Mouse (Mus musculus) left cerebral cortex, postnatal 14 days (tissue): ENCODE measurements around the gene Rpl36al. TPM values are rescaled to one million over a fixed set of nuclear protein-coding genes. Genes with fewer than 3 reads are reported as not detected.

Experiments
- DNase-seq, 2 experiments: peaks; one replicate each; pipeline ENCODE4 v3.0.0; 2021 to 2022; ENCODE audit warnings: low spot score in 2 of 2, mixed read lengths in 1 of 2
- intact Hi-C: fragments of 180-260 bp; cut with DNase I; formaldehyde crosslinking; loops from one replicate; pipeline ENCODE4 v1.15.1; 2025
- long read RNA-seq, 2 experiments: library from polyadenylated mRNA; stranded (forward); transcript quantifications; one replicate each; pipeline ENCODE4 v2.0.0; 2021
- total RNA-seq, 2 experiments: library from RNA; stranded (reverse); gene quantifications; 2 replicates each; pipeline ENCODE4 v1.2.3; 2021

Rpl36al gene
- 100 to 1,000 TPM; 172 to 191 TPM for total RNA-seq
- long read RNA-seq, experiment 1, transcript Rpl36al-201 (2 exons, 526 nt), result major isoform, 72 of 75 reads
- long read RNA-seq, experiment 1, partial matches to known transcripts, result 0 of 75 reads
- long read RNA-seq, experiment 1, other reads (novel, unspliced or antisense), result 2 of 75 reads
- long read RNA-seq, experiment 2, transcript Rpl36al-201 (2 exons, 526 nt), result major isoform, 60 of 64 reads
- long read RNA-seq, experiment 2, partial matches to known transcripts, result 0 of 64 reads
- long read RNA-seq, experiment 2, other reads (novel, unspliced or antisense), result 1 of 64 reads

DNA sequence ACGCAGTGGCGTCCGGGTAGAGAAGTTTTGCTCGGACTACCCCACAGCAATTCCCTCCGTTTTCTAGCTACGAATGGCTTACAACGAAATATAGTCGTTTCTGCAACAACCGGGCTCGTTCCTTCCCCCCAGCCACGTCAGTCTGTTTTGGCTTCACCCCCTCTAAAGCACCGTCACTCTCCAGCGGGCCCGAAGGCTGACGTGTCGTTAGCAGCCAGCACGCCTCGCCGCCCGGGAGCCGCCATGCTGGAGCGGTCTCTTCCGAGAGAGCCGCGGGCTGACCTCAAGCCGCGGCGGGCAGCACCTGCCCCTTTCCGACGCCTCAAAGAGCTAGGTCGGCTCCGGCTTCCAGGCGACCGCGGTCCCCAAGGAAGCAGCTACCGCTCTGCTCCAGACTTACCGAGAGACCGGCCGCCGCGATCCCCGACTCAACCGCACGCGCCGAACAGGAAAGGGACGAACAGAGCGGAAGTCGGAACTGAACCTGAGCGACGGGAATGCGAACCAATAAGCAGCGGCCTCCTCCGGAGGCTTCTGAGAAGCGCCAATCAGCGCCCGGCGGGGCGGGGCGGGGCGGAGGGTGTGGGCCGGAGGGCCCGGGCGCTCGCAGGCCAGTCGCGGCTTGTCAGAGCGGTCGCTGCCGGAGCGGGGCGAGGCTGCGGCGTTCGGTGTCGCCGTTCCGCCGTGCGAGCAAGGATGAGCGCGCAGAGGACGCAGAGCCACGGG, at the start of gene Rpl36al, which contains the start of gene Mgat2:
Gene Rpl36al (minus strand): TSS at position 501 of the 726 bp plus-strand sequence.
Gene Mgat2 (plus strand): TSS at position 575 of the 726 bp plus-strand sequence.
- intact Hi-C loops, result no loop called here
- DNase-seq, result peak; percentile 98 to 100

DNA sequence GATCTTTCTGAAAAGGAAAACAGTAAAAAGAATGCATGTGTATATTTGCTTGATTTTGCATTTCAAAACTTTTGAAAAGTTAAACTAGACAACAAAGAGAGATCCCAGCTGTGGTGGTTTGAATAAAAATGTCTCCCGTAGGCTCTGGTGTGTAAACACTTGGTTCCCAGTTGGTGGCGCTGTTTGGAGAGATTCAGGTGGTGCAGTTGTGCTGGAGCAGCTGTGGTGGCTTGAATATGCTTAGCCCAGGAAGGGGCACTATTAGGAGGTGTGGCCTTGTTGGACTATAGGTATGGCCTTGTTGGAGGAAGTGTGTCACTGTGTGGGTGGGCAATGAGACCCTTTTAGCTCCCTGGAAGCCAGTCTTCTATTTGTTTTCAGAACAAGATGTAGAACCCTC, 45.4 kb upstream of the Rpl36al start:
- intact Hi-C loops, result no loop called here
- DNase-seq, result no peak

DNA sequence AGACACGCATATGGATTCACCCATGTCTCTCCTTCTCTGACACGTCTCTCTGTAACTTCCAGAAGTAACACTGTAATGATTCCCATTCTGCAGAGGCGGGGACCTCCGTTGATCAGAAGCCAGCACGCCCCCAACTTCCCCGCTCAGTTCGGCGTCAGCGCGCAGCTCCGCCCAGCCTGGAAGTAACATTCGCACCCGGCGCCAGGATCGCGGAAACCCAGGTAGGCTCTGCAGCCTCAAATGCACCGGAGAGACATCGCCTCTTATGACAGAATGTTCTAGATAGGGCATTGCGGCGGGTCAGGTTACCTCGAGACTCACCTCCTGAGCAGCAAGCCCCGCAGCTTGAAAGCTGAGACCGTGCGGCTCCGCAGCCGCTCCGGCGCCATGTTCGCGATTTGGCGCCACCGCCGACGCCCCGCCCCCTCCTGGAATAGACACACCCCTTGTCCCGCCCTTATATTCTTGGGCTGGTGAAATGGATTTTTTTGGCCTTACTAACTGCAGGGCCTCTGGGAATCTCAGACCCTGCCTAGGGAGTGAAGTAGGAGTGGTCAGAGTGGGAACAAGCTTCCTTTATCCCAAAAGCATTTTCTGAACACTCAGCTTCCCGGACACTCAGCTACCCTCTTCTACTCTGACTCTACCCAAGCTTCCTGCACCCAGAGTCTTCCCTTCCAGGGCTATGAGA, 44.0 kb upstream of the Rpl36al start, which contains the start of gene Pole2:
Gene Pole2 (minus strand): TSS at position 420 of the 691 bp plus-strand sequence.
- DNase-seq, result peak; percentile 73 to 84
- intact Hi-C loops, result no loop called here

DNA sequence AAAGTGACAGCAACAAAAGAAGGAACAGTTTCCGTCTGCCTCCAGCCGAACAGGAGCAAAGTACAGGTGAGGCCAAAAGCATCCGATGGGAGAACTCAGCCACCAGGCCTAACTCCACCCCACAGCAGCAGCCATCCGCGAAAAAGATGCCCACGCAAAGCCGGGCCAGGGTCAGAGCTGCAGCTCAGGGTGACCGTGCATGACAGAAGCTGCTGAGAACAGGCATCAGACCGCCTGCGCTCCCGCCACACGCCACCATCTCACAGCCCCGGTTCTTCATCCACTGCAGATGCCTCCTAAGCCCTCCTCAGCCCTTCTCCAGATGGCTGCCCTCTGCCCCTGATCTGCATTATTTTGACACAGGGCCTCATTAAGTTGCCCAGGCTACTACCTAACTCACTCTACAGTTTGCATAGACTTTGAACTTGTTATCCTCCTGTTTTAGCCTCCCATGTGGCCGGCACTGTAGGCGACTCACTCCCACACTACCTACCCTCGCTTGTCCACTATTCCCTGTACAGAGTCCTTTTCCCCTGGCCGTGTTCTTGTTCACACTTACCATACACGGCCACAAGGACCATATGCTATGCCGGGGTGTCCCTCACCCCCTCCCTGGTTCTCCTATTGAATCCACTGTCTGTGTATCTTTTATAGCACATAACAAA, 36.9 kb upstream of the Rpl36al start:
- DNase-seq, result no peak
- intact Hi-C loops, result no loop called here

DNA sequence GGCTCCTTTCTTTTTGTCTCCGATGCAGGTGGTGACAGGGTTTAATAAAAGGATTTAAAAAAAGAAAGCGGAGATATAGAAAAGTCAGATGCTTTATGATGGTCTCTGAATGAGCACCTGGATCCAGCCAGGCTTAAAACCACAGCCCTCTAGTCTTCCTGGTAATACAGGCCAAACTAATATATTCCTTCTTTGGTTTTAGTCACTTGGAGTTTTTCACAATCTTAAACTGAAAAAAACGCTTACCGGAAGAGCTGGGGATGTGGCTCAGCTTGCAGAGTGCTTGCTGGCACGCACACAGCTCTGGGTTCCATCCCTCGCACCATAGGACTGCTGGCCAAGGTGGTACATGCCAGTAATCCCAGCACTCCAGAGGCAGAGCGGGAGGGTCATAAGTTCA, 32.7 kb upstream of the Rpl36al start:
- DNase-seq, result no peak
- intact Hi-C loops, result no loop called here

DNA sequence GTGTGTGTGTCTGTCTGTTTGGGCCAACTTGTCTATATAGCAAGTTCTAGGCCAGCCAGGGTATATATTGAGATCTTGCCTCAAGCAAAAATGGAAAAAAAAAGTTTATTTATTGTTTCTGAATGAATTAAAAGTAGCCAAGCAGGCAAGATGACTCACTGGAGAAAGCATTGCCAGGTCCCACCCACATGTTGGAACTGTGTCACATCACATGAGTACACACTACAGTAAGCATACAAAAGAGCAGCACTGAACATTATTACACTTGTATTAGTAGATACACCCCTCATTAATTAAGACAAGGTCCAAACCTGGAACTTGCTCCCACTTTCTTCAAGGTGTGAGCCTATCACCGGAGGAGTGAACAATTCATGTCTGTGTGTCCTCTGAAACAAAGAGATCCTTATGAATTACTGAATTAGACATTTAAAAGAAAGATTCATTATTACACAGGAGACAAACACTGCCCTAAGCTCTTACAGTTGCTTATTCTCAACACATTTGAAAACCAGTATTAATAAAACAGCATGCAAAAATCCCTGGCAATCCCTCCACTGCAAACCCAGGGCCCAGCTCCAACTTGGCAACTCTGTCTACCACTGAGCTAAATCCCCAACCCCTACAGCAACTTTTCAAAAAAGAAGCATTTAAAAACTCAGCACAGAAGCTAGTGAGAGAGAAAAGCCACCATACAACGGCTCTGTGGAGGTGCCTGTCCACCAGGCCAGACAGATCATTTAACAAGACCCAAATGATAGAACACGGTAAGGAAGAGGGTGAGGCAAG, 31.3 kb upstream of the Rpl36al start:
- intact Hi-C loops, result no loop called here
- DNase-seq, result peak; percentile 63 to 88

DNA sequence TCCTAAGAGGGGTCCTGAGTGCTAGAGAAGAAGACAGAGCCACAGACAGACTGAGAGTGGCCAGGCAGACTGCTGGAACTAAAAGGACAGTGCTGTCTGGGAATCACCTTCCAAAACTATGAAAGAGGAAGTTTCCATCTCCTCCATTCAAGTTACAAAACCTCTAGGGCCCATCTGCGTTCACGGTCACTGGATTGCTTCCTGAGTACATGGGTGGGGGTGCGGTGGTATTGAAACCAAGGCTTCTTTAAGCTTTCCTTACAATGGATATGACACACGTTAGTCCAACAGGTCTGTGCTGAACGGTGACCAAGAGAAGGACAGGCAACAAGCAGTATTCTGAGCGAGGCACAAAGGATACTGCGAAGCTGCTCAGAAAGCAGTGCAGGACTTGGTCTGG, 30.5 kb upstream of the Rpl36al start:
- no peak for DNase-seq
- intact Hi-C loops, result no loop called here

DNA sequence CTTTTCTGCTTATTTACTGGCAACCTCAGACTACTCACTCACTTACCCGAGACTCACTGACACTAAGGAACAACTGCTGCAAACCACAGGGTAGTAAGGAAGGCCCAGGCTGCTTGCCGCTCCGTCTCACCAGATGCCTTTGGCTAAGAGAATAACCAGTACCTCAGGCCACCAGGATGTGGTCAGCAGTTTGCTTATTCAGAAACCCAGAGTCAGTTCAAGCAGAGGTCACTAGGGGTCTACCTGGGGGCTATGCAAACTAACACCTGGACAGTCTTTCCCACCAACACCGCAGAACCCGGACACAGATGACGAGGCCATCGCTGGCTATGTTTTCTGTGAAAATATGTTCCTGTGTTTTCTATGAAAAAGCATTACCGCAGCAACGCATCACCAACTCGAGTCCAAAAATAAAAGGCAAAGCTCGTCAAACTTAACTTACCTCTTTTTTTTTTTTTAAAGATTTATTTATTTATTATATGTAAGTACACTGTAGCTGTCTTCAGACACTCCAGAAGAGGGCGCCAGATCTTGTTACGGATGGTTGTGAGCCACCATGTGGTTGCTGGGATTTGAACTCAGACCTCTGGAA, 29.4 kb upstream of the Rpl36al start:
- no peak for DNase-seq
- intact Hi-C loops, result no loop called here

DNA sequence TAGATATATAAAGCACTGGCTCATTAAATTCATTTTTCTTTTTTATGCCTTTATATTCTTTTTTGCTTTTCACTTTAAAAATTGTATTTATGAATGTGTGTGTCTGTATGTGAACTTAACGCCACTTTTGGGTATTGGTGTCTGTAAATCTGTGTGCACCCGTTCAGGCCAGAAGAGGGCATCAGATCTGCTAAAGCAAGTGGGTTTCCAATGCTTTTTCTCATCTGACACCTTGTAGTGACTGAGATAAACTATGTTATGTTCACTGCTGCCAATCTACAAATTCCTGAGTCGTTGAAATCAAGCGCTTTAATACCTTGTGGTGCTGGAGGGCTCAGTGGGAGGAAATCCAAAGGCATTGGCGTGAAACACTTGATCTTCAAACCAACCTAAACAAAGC, 27.2 kb upstream of the Rpl36al start:
- intact Hi-C loops, result no loop called here
- DNase-seq, result peak in 1 of 2 experiments; percentile 32

DNA sequence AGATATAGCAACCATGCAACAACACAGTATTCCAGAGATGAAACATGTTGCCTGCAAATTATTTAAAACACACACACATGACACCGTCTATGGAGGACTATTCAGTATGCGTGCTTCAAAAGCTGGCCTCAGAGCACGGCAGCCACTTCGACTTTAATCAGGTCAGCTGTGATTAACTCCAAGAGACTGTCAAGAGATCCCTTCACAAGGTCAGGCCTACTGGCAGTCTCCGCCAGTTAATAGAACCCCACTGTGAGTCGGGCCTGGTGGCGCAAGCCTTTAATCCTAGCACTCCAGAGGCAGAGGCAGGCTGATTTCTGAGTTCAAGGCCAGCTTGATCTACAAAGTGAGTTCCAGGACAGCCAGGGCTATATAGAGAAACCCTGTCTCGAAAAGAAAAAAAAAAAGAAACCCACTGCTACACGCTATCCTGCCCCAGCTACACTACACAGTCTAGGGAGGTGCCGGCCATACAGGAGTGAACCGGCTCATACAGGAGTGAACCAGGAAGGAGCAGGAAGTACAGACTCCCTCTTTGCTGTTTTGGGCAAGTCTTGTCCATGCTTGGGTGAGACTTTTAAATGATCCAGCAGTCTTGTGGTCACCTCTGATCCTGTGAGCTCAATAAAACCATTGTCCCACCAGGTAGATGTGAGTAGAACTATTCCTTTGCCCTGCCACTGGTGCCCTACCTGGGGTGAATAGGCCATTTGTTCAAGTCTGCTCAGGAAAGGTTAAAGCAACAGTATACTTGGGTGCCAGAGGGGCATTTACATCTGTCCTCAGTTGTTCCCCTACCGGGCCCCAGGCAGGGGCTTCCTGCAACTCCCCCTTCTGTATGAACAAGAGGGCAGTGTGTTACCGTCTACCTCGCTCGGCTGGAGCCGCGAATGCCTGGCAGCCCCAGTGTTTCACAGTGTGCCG, 26.4 kb upstream of the Rpl36al start:
- intact Hi-C loops, result no loop called here

DNA sequence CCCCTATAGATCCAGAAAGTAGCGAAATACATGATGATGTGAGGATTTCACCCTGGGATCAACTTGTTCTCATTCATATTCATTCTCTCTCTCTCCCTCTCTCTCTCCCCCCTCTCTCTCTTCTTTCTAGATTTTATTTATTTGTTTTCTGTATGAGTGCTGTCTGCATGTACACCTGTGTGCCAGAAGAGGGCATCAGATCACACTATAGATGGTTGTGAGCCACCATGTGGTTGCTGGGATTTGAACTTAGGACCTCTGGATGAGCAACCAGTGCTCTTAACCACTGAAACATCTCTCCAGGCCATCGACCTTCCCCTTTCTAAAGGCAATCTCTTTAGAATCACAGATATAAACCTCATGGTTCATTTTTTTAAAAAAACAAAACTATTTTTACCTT, 24.6 kb upstream of the Rpl36al start:
- no peak for DNase-seq
- intact Hi-C loops, result no loop called here

More for the DNA sequence above, 26.4 kb upstream of the Rpl36al start:
- DNase-seq, result no peak

DNA sequence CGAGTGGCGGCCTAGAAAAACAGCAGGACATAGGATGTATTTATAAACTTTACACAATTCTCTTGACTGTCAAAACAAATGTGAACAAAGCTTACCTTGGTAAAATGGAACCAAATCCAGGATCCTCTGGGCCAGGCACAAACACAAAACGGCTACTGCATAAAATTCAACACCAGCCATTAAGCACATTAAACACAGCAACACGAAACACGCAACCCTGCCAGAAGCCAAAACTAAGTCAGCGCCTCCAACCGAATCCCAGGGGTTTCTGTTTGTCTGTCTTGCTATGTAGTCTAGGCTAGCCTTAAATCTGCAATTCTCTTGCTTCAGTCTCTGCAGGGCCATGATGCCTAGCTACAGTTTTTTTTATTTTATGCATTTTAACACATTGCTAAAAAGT, 24.0 kb upstream of the Rpl36al start:
- DNase-seq, result no peak

DNA sequence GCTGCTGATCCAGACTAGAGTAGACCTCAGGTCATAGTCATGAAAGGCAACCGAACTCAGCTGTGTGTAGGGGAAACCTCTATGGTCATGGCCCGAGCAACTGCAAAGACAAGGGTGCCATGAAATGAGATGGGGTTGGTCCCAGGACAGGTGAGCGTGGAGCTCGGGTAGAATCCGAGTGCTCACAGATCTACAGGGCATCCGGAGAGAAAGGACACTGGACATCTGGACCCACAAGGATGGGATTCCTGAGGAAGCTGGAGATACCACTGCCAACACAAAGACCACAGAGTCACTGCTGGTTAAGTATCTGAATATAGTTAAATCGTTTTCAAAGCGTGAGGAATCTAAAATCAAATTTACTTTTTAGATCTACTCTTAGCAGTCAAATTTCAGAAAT, 23.5 kb upstream of the Rpl36al start:
- intact Hi-C loops, result no loop called here
- no peak for DNase-seq

More for the DNA sequence above, 24.0 kb upstream of the Rpl36al start:
- intact Hi-C loops, result no loop called here

DNA sequence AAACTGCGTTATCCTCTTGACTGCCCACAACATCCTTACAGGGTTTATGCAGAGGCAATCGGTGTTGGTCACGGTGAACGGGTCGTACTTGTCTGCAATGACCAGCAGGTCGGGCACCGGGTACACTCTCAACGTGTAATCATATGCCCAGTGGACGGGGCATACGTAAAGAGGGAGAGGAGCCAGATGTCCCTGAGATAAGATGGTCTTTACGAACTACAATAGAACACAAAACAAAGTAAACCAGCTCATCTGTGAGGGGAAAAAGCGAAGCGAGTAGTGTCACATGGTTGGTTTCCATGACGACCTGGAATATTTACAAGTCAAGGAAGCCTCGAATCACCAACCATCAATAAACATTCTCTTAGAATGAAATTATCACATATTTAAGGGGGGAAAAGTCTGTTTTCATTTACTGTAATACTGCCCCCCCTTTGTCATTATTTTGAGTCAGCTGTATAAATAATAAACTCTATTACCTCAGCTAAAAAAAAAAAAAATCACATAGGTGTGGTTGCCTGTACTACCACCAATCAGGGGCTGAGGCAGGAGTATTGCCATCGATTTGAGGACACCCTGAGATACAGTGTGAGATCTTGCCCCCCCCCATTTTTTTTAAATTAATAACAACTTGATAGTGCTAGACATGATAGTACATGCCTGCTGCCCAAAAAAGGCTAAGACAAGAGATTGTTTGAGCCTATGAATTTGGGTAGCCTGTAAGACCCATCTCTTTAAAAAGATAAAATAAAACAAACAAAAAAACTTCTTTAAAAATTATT, 20.4 kb upstream of the Rpl36al start, which contains the start of gene Gm49384:
Gene Gm49384 (minus strand): TSS at position 216 of the 782 bp plus-strand sequence.
- intact Hi-C loops, result no loop called here
- no peak for DNase-seq

DNA sequence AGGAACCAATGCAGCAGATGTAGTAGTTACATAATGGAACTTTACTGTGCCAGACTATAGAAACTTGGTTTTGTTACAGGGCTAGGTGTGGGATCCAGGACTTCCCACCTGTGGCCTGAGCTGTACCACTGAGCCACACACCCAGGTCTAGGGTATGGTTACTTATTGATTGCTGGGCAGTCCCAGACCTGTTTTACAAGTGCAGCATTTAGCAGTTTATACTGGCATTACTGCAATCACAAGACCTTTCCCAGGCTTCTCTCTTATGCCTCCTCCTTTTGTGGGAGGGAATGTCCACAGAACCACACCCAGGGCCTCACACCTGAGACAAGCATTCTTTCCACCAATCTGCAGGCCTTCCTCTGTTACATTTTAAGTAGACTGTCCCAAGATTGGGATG, 15.1 kb upstream of the Rpl36al start:
- intact Hi-C loops, result loop anchor here (2.0 kb wide), 1 partner anchor 98 kb away; the partner anchor contains the start of gene Klhdc2

DNA sequence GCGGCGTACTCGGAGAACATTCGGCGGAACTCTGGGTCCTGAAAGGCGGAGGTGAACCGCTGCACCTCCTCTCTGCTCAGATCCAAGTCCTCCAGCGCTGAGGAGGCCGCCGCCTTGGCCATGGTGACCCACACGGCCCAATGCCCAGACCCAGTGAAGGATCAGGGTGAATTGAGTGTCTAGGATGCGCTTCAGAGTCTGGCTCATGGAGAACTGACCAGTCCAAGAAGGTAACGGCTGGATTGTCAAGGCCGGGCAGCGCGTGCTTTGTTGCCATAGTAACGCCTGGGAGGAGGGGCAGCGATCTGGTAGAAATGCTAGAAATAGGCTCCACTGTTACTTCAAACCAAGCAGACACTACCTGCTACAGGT, 14.3 kb upstream of the Rpl36al start, which contains the start of gene Dnaaf2:
Gene Dnaaf2 (minus strand): TSS at position 266 of the 372 bp plus-strand sequence.
- intact Hi-C loops, result loop anchor here (2.0 kb wide), 1 partner anchor 99 kb away; the partner anchor contains the start of gene Klhdc2
- peak; percentile 66 to 75 for DNase-seq

More for the DNA sequence above, 15.1 kb upstream of the Rpl36al start:
- no peak for DNase-seq
